Mouse (Mus musculus) lung, embryonic 14.5 days (tissue): ENCODE data around the gene Scn2a. TPM values are rescaled to one million over a fixed set of nuclear protein-coding genes. Genes with fewer than 3 reads are reported as not detected.
A peak's percentile ranks its signal among the peaks of the same experiment; 100 is the strongest.

Source experiments
- ATAC-seq: fragments of 200-750 bp; cut with Nextera tagmentation; 2 replicates; pipeline ENCODE4 v1.8.0; 2017; ENCODE audit warnings: mild to moderate bottlenecking, moderate TSS enrichment, moderate library complexity; ENCODE audit not compliant: insufficient read depth
- DNase-seq: peaks from one replicate; pipeline ENCODE4 v3.0.0-alpha.2; 2015
- H3K27ac ChIP-seq: fragments of 300-500 bp; sonication (generic); 2 replicates; pipeline ENCODE4 v1.5.1; 2014; ENCODE audit warnings: low read depth, mild to moderate bottlenecking, moderate library complexity
- H3K27me3 ChIP-seq: fragments of 300-500 bp; sonication (generic); 2 replicates; pipeline ENCODE4 v1.6.1; 2014; ENCODE audit warnings: low read length, control low read depth; ENCODE audit not compliant: insufficient read depth
- H3K36me3 ChIP-seq: fragments of 300-500 bp; sonication (generic); 2 replicates; pipeline ENCODE4 v1.6.1; 2014; ENCODE audit warnings: control low read depth; ENCODE audit not compliant: insufficient read depth
- H3K4me1 ChIP-seq: fragments of 300-500 bp; sonication (generic); 2 replicates; pipeline ENCODE4 v1.6.1; 2014; ENCODE audit warnings: antibody characterized with exemption, control low read depth; ENCODE audit not compliant: insufficient read depth
- H3K4me2 ChIP-seq: fragments of 300-500 bp; sonication (generic); 2 replicates; pipeline ENCODE4 v1.6.1; 2014; ENCODE audit warnings: mild to moderate bottlenecking
- H3K4me3 ChIP-seq: fragments of 300-500 bp; sonication (generic); 2 replicates; pipeline ENCODE4 v1.5.1; 2014; ENCODE audit warnings: low read depth, low read length
- H3K9ac ChIP-seq: fragments of 300-500 bp; sonication (generic); 2 replicates; pipeline ENCODE4 v1.6.1; 2014
- H3K9me3 ChIP-seq: fragments of 300-500 bp; sonication (generic); 2 replicates; pipeline ENCODE4 v1.6.1; 2016; ENCODE audit warnings: low read depth, low read length, control low read depth
- CTCF ChIP-seq: IDR thresholded peaks from 2 replicates; pipeline ENCODE4 v1.5.1; 2016; ENCODE audit warnings: antibody characterized with exemption, low read depth
- WGBS: fragments of 180-500 bp; shearing (Covaris S2); extraction: QIAGEN DNeasy Blood & Tissue Kit; methylation state at CpG from one replicate; pipeline ENCODE4 v1.1.7; 2014; 5-methylcytosine and 5-hydroxymethylcytosine counted together
- polyA plus RNA-seq: library from polyadenylated mRNA; unstranded; fragments of >200 nt; fragmentation: Nextera tagmentation; extraction: Ambion mirVana; gene quantifications from 2 replicates; pipeline ENCODE4 v1.2.1, GENCODE M21; 2014

The Scn2a gene
- polyA plus RNA-seq, 1 experiment from 2014 or later: 1.8 TPM

DNA sequence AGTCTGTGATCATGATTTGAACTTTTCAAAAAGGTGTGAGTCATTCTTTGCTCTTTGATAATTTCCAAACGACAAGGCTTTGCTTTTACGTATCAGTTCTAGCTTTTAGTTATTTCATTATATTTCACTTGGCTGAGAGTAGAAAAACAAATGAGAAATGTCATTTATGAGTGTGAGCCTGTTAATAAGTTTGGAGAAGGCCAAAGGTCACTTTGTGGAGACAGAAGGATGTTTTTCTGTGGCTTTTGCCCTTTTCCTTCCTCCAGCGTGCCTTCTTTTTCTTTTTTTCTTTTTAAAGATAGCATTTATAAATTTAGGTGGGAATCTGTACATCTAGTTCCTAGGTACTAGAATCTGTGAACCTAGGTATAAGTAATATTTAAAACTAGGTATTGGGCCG, 36.5 kb downstream of the Scn2a start:
- no peak overlapping the region for H3K27ac ChIP-seq
- DNase-seq: no peak
- no peak overlapping the region for H3K4me3 ChIP-seq
- no peak overlapping the region for H3K9ac ChIP-seq
- no peak for ATAC-seq
- H3K9me3 ChIP-seq: no peaks in the 10 kb centered on the region
- no peaks in the 10 kb centered on the region for H3K27me3 ChIP-seq
- WGBS: 47% methylated on average over 4 of the region's 4 CpGs
- H3K36me3 ChIP-seq: no peaks in the 10 kb centered on the region
- no peak overlapping the region for H3K4me2 ChIP-seq
- no peak for TF ChIP-seq CTCF
- no peaks in the 10 kb centered on the region for H3K4me1 ChIP-seq

DNA sequence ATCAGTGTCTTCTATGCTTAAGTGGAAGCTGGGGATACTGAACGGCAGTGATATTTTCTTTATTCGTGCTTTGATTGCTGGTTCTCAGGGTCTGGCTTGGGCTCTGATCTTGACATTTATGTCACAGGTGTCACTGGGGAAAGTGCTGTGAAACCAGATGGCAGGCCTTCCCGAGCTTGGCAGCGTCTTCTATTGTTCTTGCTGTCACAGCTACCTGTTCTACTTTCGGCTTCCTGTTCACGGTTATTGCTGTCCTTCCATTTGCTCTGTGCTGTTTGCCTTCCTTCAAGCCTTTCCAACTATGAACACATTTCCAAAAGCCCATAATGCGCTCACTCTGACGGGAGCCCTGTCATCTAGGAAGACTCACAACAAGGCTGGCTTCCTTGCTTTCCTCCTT, 37.9 kb downstream of the Scn2a start:
- H3K4me2 ChIP-seq: no peak overlapping the region
- no peaks in the 10 kb centered on the region for H3K9me3 ChIP-seq
- H3K9ac ChIP-seq: no peak overlapping the region
- TF ChIP-seq CTCF: no peak
- H3K4me1 ChIP-seq: no peaks in the 10 kb centered on the region
- no peaks in the 10 kb centered on the region for H3K36me3 ChIP-seq
- no peak for ATAC-seq
- H3K4me3 ChIP-seq: no peak overlapping the region
- H3K27me3 ChIP-seq: no peaks in the 10 kb centered on the region
- DNase-seq: no peak
- H3K27ac ChIP-seq: no peak overlapping the region
- WGBS: 75% methylated on average over 8 of the region's 8 CpGs

DNA sequence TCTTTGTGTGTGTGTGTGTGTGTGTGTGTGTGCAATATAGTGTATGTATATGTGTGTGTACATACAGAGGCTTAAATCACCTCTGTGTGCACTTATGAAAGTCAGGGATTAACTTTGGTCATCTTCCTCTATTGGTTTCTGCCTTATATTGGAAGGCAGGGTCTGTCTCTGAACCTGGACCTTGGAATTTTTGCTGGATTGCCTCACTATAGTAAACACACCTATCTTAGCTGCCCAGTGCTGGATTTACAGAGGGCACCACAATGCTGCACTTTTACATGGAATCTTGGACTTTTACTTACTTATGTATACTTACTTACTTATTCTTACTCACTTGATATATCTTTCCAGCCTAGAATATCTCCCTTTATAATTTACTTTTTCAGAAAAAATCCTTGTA, 43.3 kb downstream of the Scn2a start:
- H3K4me3 ChIP-seq: no peak overlapping the region
- no peak overlapping the region for H3K4me2 ChIP-seq
- no peak overlapping the region for H3K27ac ChIP-seq
- H3K9ac ChIP-seq: no peak overlapping the region
- no peaks in the 10 kb centered on the region for H3K27me3 ChIP-seq
- H3K9me3 ChIP-seq: no peaks in the 10 kb centered on the region
- DNase-seq: no peak
- no peaks in the 10 kb centered on the region for H3K4me1 ChIP-seq
- ATAC-seq: no peak
- no peaks in the 10 kb centered on the region for H3K36me3 ChIP-seq
- TF ChIP-seq CTCF: no peak

GRCm38 (mm10) chr2:65664481-65664880, 43.9 kb downstream of the Scn2a start:
- H3K27ac ChIP-seq: no peak overlapping the region
- no peak for DNase-seq
- H3K27me3 ChIP-seq: no peaks in the 10 kb centered on the region
- H3K36me3 ChIP-seq: no peaks in the 10 kb centered on the region
- no peaks in the 10 kb centered on the region for H3K9me3 ChIP-seq
- WGBS: 66% methylated on average over 1 of the region's 1 CpGs
- H3K4me1 ChIP-seq: no peaks in the 10 kb centered on the region
- no peak overlapping the region for H3K9ac ChIP-seq
- no peak overlapping the region for H3K4me2 ChIP-seq
- no peak for TF ChIP-seq CTCF
- H3K4me3 ChIP-seq: no peak overlapping the region
- ATAC-seq: no peak

DNA sequence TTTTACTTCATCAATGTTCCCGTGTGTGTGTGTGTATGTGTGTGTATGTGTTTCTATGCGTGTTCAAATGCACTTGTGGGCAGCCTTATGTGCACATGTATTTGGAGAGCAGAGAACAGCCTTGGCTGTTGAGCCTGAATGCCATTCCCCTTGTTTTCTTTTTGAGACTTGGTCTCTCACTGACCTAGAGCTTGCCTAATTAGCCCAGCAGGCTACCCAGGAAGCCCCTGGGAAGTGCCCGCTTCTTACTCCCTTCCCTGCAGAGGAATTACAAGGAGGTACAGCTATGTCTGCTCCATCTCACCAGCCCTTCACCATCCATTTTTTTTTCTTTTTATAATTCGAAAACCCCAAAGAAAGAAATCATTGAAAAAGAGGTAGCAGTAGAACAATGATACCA, 44.6 kb downstream of the Scn2a start:
- ATAC-seq (no peak), DNase-seq (no peak)
- Histone ChIP-seq H3K9me3 (no peaks in the 10 kb centered on the region), H3K4me1 (no peaks in the 10 kb centered on the region), H3K27me3 (no peaks in the 10 kb centered on the region), H3K4me2 (no peak overlapping the region), H3K27ac (no peak overlapping the region), H3K4me3 (no peak overlapping the region), H3K36me3 (no peaks in the 10 kb centered on the region), H3K9ac (no peak overlapping the region)
- no peak for TF ChIP-seq CTCF
- WGBS: 44% methylated on average over 4 of the region's 4 CpGs

DNA sequence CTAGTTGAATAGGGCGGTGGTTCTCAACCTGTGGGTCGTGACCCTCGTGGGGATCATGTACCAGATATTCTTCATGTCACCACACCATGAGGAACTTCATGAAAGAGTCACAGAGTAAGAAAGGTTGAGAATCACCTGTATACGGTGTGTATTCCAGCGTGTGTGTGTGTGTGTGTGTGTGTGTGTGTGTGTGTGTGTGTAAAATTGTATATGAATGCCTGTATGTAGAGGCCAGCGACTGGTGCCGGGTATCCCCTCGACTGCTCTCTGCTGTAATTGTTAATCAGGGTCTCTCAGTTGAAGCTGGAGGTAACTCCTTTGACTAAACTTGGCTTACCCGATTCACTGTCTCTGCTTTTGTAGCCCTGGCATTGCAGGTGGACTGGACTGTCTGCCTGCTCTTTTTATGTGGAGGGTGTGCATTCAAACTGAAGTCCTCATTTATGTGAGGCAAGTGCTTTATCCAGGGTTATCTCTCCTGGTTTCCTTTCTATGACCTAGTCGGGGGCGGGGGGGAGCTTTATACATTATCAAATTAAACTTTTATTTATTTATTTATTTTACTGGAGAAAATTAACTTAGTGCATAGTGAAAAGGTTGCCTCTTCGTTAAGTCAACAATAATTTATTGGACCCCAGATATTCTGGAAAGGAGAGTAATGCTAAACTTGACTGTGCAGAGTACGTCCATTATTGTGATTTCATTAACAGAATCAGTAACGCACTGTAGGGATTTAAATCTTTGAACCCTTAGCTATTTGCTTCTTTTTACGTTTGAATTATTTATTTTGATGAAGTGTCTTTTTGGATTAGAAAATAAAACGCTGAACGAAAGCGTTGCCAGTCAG, 47.2 kb downstream of the Scn2a start:
- peak overlapping the region; percentile 59 for H3K4me2 ChIP-seq
- WGBS: 51% methylated on average over 18 of the region's 18 CpGs
- ATAC-seq: peak; percentile 50

GRCm38 (mm10) chr2:65668437-65669135, 48.0 kb downstream of the Scn2a start:
- TF ChIP-seq CTCF: peak; percentile 70
- Histone ChIP-seq H3K27me3 (no peaks in the 10 kb centered on the region), H3K9ac (no peak overlapping the region), H3K36me3 (no peaks in the 10 kb centered on the region), H3K9me3 (no peaks in the 10 kb centered on the region), H3K4me1 (no peaks in the 10 kb centered on the region), H3K27ac (no peak overlapping the region), H3K4me2 (peak overlapping the region; percentile 59), H3K4me3 (peak overlapping the region; percentile 18)
- ATAC-seq (peak; percentile 97), DNase-seq (peak; percentile 93)
- WGBS: 18% methylated on average over 12 of the region's 12 CpGs

More for the DNA sequence above, 47.2 kb downstream of the Scn2a start:
- H3K27me3 ChIP-seq: no peaks in the 10 kb centered on the region
- H3K4me3 ChIP-seq: peak overlapping the region; percentile 18
- H3K9ac ChIP-seq: no peak overlapping the region
- DNase-seq: no peak
- TF ChIP-seq CTCF: no peak
- no peaks in the 10 kb centered on the region for H3K4me1 ChIP-seq
- H3K9me3 ChIP-seq: no peaks in the 10 kb centered on the region
- H3K36me3 ChIP-seq: no peaks in the 10 kb centered on the region
- H3K27ac ChIP-seq: no peak overlapping the region
